Mouse (Mus musculus) megakaryocyte progenitor cell, adult 5-6 weeks (primary cell): ENCODE results near the gene Ccdc97. TPM values are rescaled to one million over a fixed set of nuclear protein-coding genes. Genes with fewer than 3 reads are reported as not detected.

Source experiments
- ATAC-seq: replicated peaks from 2 replicates; pipeline ENCODE4 v1.8.0; 2016; ENCODE audit warnings: mild to moderate bottlenecking, moderate TSS enrichment, inconsistent platforms; ENCODE audit not compliant: poor library complexity
- total RNA-seq, 2 experiments: library from RNA; stranded (forward) in 1 of 2; stranded (reverse) in 1 of 2; fragments of 157-497, 149-512 nt in 1 of 2; fragments of 200-1000 nt in 1 of 2; gene quantifications; 2 replicates each; pipeline versions ENCODE4 v1.2.3 to v1.2.4; 2015 to 2017

Ccdc97 gene
- total RNA-seq (2015), result 25.1 and 27.4 TPM in 2 replicates
- 10.5 and 18.3 TPM in 2 replicates for total RNA-seq (2017)

GRCm38 (mm10) chr7:25718788-25719417 is at the start of gene Ccdc97:
Ccdc97 (minus strand) TSS chr7:25719088.
- peak; percentile 67 for ATAC-seq

- ATAC-seq, result no peak
Observed at GRCm38 (mm10) chr7:25768229-25768628, 49.3 kb upstream of the Ccdc97 start.

GRCm38 (mm10) chr7:25766108-25766507 is 47.2 kb upstream of the Ccdc97 start:
- ATAC-seq, result no peak

GRCm38 (mm10) chr7:25764221-25764620 is 45.3 kb upstream of the Ccdc97 start:
- no peak for ATAC-seq

GRCm38 (mm10) chr7:25763678-25764077 is 44.8 kb upstream of the Ccdc97 start:
- ATAC-seq, result no peak

- ATAC-seq, result no peak
Observed at GRCm38 (mm10) chr7:25761354-25761753, 42.5 kb upstream of the Ccdc97 start.

- ATAC-seq, result peak; percentile 66
Observed at GRCm38 (mm10) chr7:25756011-25756410, 37.1 kb upstream of the Ccdc97 start.

GRCm38 (mm10) chr7:25755468-25755833 is 36.6 kb upstream of the Ccdc97 start:
- ATAC-seq, result peak; percentile 34

GRCm38 (mm10) chr7:25754738-25755467 is 36.0 kb upstream of the Ccdc97 start, which contains the start of gene Hnrnpul1:
Hnrnpul1 (minus strand) TSS chr7:25754757.
- peak; percentile 69 for ATAC-seq

GRCm38 (mm10) chr7:25754439-25754737 is 35.5 kb upstream of the Ccdc97 start:
- no peak for ATAC-seq

GRCm38 (mm10) chr7:25753643-25754438 is 35.0 kb upstream of the Ccdc97 start:
- ATAC-seq, result no peak

GRCm38 (mm10) chr7:25753076-25753475 is 34.2 kb upstream of the Ccdc97 start:
- ATAC-seq, result no peak

- ATAC-seq, result no peak
Observed at GRCm38 (mm10) chr7:25746844-25747243, 28.0 kb upstream of the Ccdc97 start.

- peak; percentile 70 for ATAC-seq
Observed at GRCm38 (mm10) chr7:25738277-25738676, 19.4 kb upstream of the Ccdc97 start.

- peak; percentile 59 for ATAC-seq
Observed at GRCm38 (mm10) chr7:25736920-25737319, 18.0 kb upstream of the Ccdc97 start.

GRCm38 (mm10) chr7:25734991-25735390 is 16.1 kb upstream of the Ccdc97 start:
- peak; percentile 46 for ATAC-seq

GRCm38 (mm10) chr7:25731294-25732055 is 12.6 kb upstream of the Ccdc97 start:
- peak; percentile 53 for ATAC-seq

GRCm38 (mm10) chr7:25729862-25730261 is 11.0 kb upstream of the Ccdc97 start:
- ATAC-seq, result no peak

GRCm38 (mm10) chr7:25729396-25729795 is 10.5 kb upstream of the Ccdc97 start:
- peak; percentile 14; the same call in 1 of the 2 replicates for ATAC-seq

- no peak for ATAC-seq
Observed at GRCm38 (mm10) chr7:25727800-25728199, 8.9 kb upstream of the Ccdc97 start.

- no peak for ATAC-seq
Observed at GRCm38 (mm10) chr7:25725886-25726285, 7.0 kb upstream of the Ccdc97 start.
